Mouse (Mus musculus) frontal cortex, adult 2 months (tissue): ENCODE measurements around the gene Pde1b. TPM values are rescaled to one million over a fixed set of nuclear protein-coding genes. Genes with fewer than 3 reads are reported as not detected.

Source experiments
- DNase-seq, 2 experiments: peaks; one replicate each; pipeline ENCODE4 v3.0.0; 2022; ENCODE audit warnings: low spot score in 1 of 2; ENCODE audit errors: extremely low spot score in 1 of 2
- polyA plus RNA-seq: library from polyadenylated mRNA; depleted of rRNA; stranded (reverse); fragments of >200 nt; gene quantifications from 2 replicates; pipeline ENCODE4 v1.2.3, GENCODE M21; 2012

Gene Pde1b
- polyA plus RNA-seq, 1 experiment: 159 TPM

- no peak for DNase-seq
Measured at GRCm38 (mm10) chr15:103503660-103504059, 826 bp downstream of the Pde1b start.

DNA sequence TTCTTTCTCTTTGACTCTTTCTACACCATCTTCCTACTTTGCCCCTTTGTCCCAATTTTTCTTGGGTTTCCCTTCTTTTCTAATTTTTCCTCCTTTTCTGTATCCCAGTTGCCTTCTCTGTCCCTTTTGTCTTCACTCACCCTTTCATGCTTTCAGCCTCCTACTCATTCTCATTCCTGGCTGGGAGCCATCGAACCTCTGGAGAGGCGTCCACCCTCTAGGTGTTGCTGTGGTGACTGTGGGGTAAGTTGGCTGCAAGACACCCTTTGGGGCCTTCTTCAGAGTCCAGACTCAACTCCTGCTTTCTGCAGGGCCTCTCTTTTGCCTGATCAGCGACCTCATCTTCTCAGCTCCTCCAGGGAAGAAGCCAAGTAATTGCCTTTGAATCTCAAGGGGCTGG is 6.5 kb downstream of the Pde1b start:
- DNase-seq: no peak

- DNase-seq: peak in 1 of 2 experiments; percentile 70
Measured at GRCm38 (mm10) chr15:103511652-103512051, 8.8 kb downstream of the Pde1b start.

- DNase-seq: peak in 1 of 2 experiments; percentile 37
Measured at GRCm38 (mm10) chr15:103513621-103514031, 10.8 kb downstream of the Pde1b start.

- peak; percentile 79 to 80 for DNase-seq
Measured at GRCm38 (mm10) chr15:103514119-103514518, 11.3 kb downstream of the Pde1b start.

DNA sequence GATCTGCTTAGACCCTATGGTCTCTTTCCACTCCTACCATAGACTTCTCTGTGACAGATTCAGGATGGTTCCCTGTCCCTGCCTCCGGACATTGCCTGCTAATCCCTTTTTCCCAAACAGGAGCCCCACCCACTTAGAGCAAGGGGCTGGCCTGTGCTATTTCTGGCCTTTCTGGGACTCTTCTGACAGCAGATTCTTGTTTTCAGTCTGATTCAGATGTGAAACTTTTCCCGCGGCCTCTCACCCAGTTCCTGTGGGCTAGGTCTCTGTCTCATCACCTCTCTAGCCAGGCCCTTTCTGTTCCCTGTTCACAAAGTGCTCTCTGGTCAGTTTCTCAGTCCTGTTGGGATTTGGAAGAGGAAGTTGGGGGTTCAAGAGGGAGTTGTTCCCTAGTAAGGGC is 12.1 kb downstream of the Pde1b start:
- DNase-seq: no peak

GRCm38 (mm10) chr15:103518600-103519385 is 16.0 kb downstream of the Pde1b start:
- no peak for DNase-seq

GRCm38 (mm10) chr15:103519386-103520378 is 16.8 kb downstream of the Pde1b start:
- no peak for DNase-seq

- peak in 1 of 2 experiments; percentile 3 for DNase-seq
Measured at GRCm38 (mm10) chr15:103522458-103523099, 19.7 kb downstream of the Pde1b start.

- peak in 1 of 2 experiments; percentile 27 for DNase-seq
Measured at GRCm38 (mm10) chr15:103523156-103523555, 20.3 kb downstream of the Pde1b start.

- DNase-seq: peak; percentile 52 to 87
Measured at GRCm38 (mm10) chr15:103530372-103530771, 27.5 kb downstream of the Pde1b start.

GRCm38 (mm10) chr15:103534054-103534620 is 31.3 kb downstream of the Pde1b start:
- DNase-seq: peak in 1 of 2 experiments; percentile 18

DNA sequence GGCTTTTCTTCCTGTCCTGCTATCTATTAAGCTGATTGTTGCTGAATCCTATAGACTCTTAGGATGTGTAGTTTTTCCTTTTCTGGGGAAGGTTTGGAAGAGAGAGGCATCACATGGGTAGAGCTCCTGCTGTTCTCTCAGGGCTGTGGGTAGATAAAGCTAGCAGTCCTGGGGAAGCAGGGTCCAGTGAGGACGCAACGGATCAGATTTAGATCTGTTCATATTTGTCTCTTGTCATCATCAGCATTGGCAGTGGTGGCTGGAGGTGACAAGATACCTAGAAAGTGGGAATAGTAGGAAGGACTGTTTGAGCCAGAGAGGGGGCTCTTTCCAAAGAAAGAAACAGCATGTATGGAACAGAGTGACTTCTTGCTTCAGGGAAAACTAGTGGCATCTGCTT is 32.2 kb downstream of the Pde1b start:
- DNase-seq: peak in 1 of 2 experiments; percentile 20

- peak in 1 of 2 experiments; percentile 33 for DNase-seq
Measured at GRCm38 (mm10) chr15:103535786-103536185, 33.0 kb downstream of the Pde1b start.

DNA sequence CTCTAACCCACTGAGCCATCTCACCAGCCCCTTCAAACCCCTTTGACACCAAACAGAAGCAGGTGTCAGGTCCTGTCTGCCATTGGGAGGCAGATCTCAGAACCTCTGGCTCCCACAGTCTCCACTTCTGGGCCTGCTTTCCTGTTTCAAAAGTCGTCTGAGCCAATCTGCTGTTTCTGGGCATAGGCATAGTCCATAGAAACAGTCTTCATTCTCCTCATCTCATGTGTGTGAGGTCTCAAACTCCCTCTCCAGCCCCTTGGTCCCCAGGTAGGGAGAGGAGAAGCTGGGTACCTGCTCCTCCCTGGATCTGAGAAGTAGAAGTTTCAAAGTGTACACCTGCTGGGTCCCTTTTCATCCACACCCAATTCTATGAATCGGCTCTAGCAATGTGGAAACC is 33.6 kb downstream of the Pde1b start:
- no peak for DNase-seq

DNA sequence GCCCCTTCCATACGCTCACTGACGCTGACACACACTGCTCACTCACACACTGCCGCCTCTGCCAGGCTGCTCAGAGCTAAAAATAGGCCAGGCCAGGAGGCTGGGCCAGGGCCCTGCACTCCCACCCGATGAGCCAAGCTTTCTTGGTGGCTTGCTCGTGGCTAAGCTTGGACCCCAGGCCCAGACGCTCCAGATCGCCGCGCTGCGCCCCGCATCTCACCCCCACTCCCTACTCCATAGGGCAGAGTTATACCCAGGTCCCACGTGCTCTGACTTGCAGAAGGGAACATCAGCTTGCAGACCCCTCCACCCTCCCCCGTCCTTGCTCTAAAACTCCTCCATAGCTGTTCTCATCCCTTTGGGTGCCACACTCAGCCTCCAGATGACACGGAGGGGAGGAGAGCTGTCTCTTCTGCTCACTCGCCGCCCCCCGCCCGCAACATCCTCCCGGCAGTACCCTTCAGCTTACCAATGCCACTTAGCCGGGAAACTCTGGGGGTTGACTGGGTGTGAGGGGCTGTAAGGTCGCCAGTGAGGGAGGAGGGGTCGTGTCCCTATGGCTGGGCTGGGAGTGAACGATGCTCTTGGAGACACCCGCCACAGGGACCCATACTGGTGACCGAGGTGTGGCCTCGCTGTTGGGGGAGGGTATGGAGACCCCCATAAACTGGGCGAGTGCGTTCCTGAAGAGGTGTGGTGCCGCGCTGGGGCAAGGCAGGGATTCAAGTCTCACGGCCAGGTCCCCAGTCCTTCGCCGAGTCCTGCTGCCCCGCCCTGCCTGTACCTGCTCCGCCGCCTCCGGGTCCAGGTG is 34.4 kb downstream of the Pde1b start:
- peak; percentile 70 to 72 for DNase-seq

- DNase-seq: peak in 1 of 2 experiments; percentile 76
Measured at GRCm38 (mm10) chr15:103537822-103538213, 35.0 kb downstream of the Pde1b start, which contains the start of gene Ppp1r1a. Gene Ppp1r1a, minus strand, starts transcription at chr15:103538003.

DNA sequence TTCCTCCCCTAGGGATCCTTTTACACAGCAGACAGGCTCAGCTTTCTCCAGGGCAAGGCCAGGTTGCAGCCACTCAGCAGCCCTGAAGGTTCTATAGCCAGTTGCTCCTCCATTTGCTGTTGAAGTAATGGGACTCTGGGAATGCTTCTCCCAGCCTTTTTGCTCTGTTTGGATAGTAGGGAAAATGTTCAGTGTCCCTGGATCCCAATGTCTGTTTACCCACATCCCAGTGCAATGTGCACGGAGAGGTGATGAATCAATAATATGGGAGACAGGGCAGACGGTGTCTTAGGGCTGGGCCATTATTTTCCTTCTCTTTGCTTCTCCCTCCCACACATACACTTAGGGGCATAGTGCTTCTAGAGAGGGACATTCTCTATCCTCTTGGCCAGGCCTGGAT is 36.4 kb downstream of the Pde1b start:
- no peak for DNase-seq

DNA sequence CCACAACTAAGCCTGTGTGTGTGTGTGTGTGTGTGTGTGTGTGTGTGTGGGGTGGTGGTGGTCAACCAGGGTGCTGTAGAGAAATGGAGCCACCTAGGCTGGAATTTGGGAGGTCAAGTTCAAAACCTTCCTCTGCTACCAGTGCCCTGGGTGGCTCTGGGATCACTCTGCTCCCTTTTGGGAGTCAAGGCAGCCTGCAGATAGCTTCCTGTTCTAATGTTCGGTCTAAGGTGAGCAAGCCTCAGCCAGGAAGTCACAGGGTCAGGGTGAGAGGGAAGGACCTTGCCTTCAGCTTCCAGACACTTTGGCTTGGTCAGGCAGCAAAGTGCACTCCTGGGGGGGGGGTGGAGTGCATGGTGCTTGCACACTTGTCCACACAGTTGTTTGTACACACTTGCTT is 37.8 kb downstream of the Pde1b start:
- DNase-seq: no peak
